Mouse (Mus musculus) liver (tissue): ENCODE measurements around the gene Pi4ka.
A peak's percentile ranks its signal among the peaks of the same experiment; 100 is the strongest.

Source experiments
- DNase-seq: peaks from one replicate; pipeline ENCODE4 v3.0.0-alpha.2; 2020; ENCODE audit warnings: mixed read lengths

Pi4ka gene

GRCm38 (mm10) chr16:17334574-17334973 lies 71.5 kb downstream of the Pi4ka start:
- DNase-seq = no peak

GRCm38 (mm10) chr16:17331855-17332254 lies 74.3 kb downstream of the Pi4ka start:
- DNase-seq = no peak

GRCm38 (mm10) chr16:17331116-17331515 lies 75.0 kb downstream of the Pi4ka start, which contains the start of gene Serpind1:
TSS of gene Serpind1 (plus strand) at chr16:17331371.
- no peak for DNase-seq

GRCm38 (mm10) chr16:17329848-17330570 lies 76.1 kb downstream of the Pi4ka start:
- DNase-seq = no peak

GRCm38 (mm10) chr16:17326064-17326463 lies 80.0 kb downstream of the Pi4ka start:
- no peak for DNase-seq

GRCm38 (mm10) chr16:17324745-17325144 lies 81.4 kb downstream of the Pi4ka start:
- no peak for DNase-seq

GRCm38 (mm10) chr16:17321481-17321880 lies 84.6 kb downstream of the Pi4ka start:
- no peak for DNase-seq

GRCm38 (mm10) chr16:17316554-17316953 lies 89.6 kb downstream of the Pi4ka start:
- no peak for DNase-seq

- no peak for DNase-seq
These were observed 93.6 kb downstream of the Pi4ka start for GRCm38 (mm10) chr16:17312531-17312930.

- no peak for DNase-seq
These were observed 97.1 kb downstream of the Pi4ka start for GRCm38 (mm10) chr16:17309036-17309435.

GRCm38 (mm10) chr16:17307461-17307860 lies 98.7 kb downstream of the Pi4ka start:
- no peak for DNase-seq

GRCm38 (mm10) chr16:17303521-17304245 lies 102.4 kb downstream of the Pi4ka start:
- no peak for DNase-seq

GRCm38 (mm10) chr16:17300818-17301217 lies 105.3 kb downstream of the Pi4ka start:
- no peak for DNase-seq

- peak; percentile 81 for DNase-seq
These were observed 113.4 kb downstream of the Pi4ka start for GRCm38 (mm10) chr16:17292751-17293150.

- no peak for DNase-seq
These were observed 115.1 kb downstream of the Pi4ka start for GRCm38 (mm10) chr16:17291016-17291415.

GRCm38 (mm10) chr16:17287103-17287502 lies 119.0 kb downstream of the Pi4ka start:
- no peak for DNase-seq

GRCm38 (mm10) chr16:17283151-17283550 lies 123.0 kb downstream of the Pi4ka start:
- DNase-seq = no peak

- no peak for DNase-seq
These were observed 125.6 kb downstream of the Pi4ka start for GRCm38 (mm10) chr16:17280471-17280870.

- DNase-seq = peak; percentile 35
These were observed 128.5 kb downstream of the Pi4ka start for GRCm38 (mm10) chr16:17277342-17278211.

GRCm38 (mm10) chr16:17276164-17277151 lies 129.7 kb downstream of the Pi4ka start:
- DNase-seq = peak; percentile 93

GRCm38 (mm10) chr16:17275721-17276120 lies 130.4 kb downstream of the Pi4ka start, which contains the start of gene Tmem191c:
TSS of gene Tmem191c (plus strand) at chr16:17276077.
- no peak for DNase-seq

- no peak for DNase-seq
These were observed 134.3 kb downstream of the Pi4ka start for GRCm38 (mm10) chr16:17271856-17272255.
